Mouse (Mus musculus) layer of hippocampus, adult 2 months (tissue): ENCODE measurements around the gene Uts2b. TPM values are rescaled to one million over a fixed set of nuclear protein-coding genes. Genes with fewer than 3 reads are reported as not detected.

Experiments
- DNase-seq, 2 experiments: peaks; one replicate each; pipeline ENCODE4 v3.0.0; 2022; ENCODE audit warnings: low spot score in 2 of 2
- H3K27ac ChIP-seq: fragments of 200-600 bp; 2 replicates; pipeline ENCODE4 v1.8.1; 2022
- H3K4me3 ChIP-seq: fragments of 200-600 bp; 2 replicates; pipeline ENCODE4 v1.8.1; 2022; ENCODE audit warnings: mild to moderate bottlenecking
- CTCF ChIP-seq: fragments of 200-600 bp; conservative IDR thresholded peaks from 2 replicates; pipeline ENCODE4 v1.8.1; 2022; ENCODE audit warnings: antibody characterized with exemption, mild to moderate bottlenecking, moderate library complexity
- long read RNA-seq, 2 experiments: library from polyadenylated mRNA; stranded (forward); transcript quantifications; one replicate each; pipeline ENCODE4 v2.0.0; 2021; ENCODE audit warnings: borderline mapping rate in 2 of 2
- total RNA-seq, 2 experiments: library from RNA; stranded (reverse); gene quantifications; 2 replicates each; pipeline ENCODE4 v1.2.3; 2021

Uts2b gene
- total RNA-seq = not detected
- long read RNA-seq, experiment 1 = 0 reads
- long read RNA-seq, experiment 2 = 0 reads

DNA sequence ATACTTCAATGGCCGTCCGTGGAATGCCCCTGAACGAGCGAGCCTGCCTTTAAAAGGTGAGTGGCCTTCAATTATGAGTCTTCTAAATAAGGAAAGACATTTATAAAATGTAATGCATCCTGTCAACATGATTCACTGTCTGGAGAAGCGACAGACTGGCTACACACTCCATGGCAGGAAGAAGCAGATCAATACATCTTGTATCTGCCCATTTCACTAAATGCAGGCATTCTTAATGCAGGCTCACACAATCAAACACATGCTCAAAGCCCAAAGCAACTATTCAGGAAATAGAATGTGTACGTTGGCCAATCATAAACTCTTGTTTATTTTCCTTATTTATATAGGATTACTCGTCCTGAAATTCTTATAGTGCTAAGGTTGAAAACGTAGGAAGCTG, at the start of gene Uts2b:
Uts2b (minus strand) TSS at position 49 of the 400 bp plus-strand sequence.
- no peak within 1 kb of the TSS for H3K27ac ChIP-seq
- no peak within 1 kb of the TSS for H3K4me3 ChIP-seq
- no peak for TF ChIP-seq CTCF
- no peak for DNase-seq

DNA sequence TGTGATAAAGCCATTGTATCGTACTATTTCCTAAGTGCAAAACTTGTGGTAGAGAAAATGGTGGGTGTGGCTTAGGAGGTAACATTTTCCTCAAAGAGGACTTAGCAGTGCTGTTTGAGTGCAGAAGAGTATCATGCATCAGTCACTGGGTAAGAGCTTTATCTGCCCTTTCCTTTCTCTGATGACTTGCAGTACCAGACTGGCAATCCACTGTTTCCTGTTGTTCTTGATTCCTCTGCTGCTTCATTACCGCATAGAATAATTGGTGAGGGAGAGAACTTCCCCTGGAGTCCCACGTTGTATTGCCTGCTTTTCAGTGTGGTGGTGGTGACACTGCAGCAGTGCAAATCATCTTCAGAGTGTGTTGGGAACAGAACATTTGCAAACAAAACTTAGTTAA, 47.6 kb upstream of the Uts2b start:
- Histone ChIP-seq H3K4me3 (no peak overlapping the region), H3K27ac (no peak overlapping the region)
- no peak for TF ChIP-seq CTCF
- no peak for DNase-seq

- no peak overlapping the region for H3K4me3 ChIP-seq
- TF ChIP-seq CTCF = no peak
- H3K27ac ChIP-seq = peak overlapping the region; percentile 47
- peak in 1 of 2 experiments; percentile 36 for DNase-seq
These were observed 47.0 kb upstream of the Uts2b start for GRCm38 (mm10) chr16:27416937-27417584.

GRCm38 (mm10) chr16:27404107-27404506, 34.1 kb upstream of the Uts2b start:
- H3K27ac ChIP-seq = no peak overlapping the region
- no peak overlapping the region for H3K4me3 ChIP-seq
- DNase-seq = no peak
- TF ChIP-seq CTCF = no peak

- Histone ChIP-seq H3K4me3 (no peak overlapping the region), H3K27ac (peak overlapping the region; percentile 28; the same call in 1 of the 2 replicates)
- no peak for TF ChIP-seq CTCF
- no peak for DNase-seq
These were observed 31.5 kb upstream of the Uts2b start for GRCm38 (mm10) chr16:27401579-27401978.

DNA sequence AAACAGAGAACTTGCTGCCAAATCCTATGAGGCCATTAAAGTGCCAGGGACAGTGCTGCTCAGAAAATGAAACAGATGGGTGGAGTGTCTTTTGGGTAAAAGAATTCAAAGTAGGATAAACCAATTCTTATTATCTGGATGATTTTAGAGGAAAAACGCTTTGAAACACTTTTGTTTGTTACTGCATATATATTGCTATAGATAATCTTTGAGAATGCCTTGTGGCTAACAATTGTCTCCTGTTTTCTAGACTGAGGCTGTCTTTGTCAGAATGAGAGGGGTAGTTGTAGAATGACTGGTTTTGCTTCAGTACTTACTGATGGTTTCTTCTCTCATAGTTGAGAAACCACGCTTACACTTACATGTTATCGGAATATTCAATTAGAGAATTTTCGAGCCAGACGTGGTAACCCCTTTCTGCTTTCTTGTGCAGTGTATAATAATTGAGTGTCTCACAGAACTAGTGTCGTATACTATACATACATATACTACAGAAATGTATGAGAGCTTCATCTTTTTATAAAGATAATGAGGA, 29.7 kb upstream of the Uts2b start:
- peak overlapping the region; percentile 67; the same call in 1 of the 2 replicates for H3K27ac ChIP-seq
- H3K4me3 ChIP-seq = no peak overlapping the region
- no peak for TF ChIP-seq CTCF
- no peak for DNase-seq

GRCm38 (mm10) chr16:27399026-27399718, 29.1 kb upstream of the Uts2b start:
- no peak overlapping the region for H3K4me3 ChIP-seq
- peak overlapping the region; percentile 67; the same call in 1 of the 2 replicates for H3K27ac ChIP-seq
- no peak for DNase-seq
- no peak for TF ChIP-seq CTCF

GRCm38 (mm10) chr16:27396951-27397350, 26.9 kb upstream of the Uts2b start:
- H3K4me3 ChIP-seq = no peak overlapping the region
- DNase-seq = no peak
- peak overlapping the region; percentile 52 for H3K27ac ChIP-seq
- no peak for TF ChIP-seq CTCF

DNA sequence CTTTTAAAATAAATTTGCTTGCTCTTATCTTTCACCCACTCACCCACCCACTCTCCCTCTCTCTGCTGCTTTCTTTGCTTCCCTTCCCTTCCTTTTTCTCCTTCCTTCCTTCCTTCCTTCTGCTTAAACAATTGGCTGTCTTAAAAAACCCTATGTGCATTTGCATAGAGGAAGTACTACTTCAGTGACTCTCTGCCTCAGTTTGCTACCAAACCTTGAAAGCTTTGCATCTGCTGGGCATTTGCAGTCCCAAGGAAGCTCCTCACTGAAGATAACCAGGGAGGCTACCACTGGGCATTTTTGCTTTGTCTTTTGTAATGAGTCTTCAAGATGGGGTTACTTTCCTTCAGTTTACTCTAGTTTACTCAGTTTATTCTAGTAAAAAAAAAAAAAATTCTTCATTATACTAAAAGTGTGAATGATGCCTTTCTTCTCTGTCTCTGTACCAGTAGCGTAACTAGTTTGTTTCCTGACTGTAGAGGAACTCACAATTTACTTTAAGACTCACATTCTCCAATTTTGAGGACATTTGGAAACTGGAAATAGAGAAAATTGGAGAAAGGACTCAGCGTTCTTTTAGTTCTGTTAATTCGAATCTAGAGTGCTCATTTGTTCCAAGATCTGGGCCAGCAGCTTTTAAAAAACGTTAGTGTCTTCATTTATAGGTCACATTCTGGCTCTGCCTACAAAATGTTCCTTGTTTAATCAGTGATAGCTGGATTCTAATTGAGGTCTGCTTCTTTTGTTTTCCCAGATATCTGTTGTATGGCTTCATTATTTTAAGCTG, 25.4 kb upstream of the Uts2b start:
- no peak overlapping the region for H3K4me3 ChIP-seq
- no peak for DNase-seq
- peak overlapping the region; percentile 52 for H3K27ac ChIP-seq
- TF ChIP-seq CTCF = no peak

DNA sequence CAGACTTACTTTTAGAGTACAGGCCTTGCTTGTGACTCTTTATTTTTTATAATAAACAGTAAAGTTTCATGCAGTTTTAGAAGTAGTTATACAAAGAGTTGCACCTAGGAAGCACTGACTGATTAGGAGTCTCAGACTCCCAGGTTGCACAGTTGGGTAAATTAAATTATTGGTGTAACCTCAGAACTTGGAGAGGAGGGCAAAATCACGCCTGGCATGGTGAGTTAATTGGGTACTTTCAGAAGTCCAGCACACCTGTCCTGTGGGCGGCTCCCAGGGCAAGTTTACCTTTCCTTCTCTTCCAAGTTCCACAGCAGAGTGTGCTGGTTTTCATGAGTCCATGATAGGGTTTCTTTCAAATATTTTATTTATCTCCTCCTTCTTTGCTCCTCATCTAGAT, 21.8 kb upstream of the Uts2b start:
- TF ChIP-seq CTCF = no peak
- peak overlapping the region; percentile 98 for H3K27ac ChIP-seq
- no peak for DNase-seq
- H3K4me3 ChIP-seq = no peak overlapping the region; the same call in 1 of the 2 replicates

DNA sequence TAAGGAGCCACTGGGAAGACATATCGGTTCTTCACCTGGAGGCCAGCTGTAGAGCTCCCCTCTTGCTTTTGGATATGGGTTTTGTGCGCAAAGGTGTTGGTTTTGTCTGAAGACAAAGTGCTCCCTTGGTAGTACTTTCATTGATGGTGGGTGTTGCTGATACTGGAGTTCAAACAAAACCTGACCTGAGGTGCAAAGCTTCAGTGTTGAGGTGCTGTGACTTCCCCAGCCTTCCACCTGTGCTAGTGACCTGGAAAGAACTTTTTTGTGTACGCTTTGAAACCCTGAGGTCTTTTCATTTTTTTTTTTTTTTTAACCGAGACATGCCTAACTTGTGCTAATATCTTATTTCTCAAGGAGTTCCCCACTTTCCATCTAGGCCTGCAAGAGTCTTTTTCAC, 20.3 kb upstream of the Uts2b start:
- Histone ChIP-seq H3K27ac (peak overlapping the region; percentile 98), H3K4me3 (peak overlapping the region; percentile 78)
- TF ChIP-seq CTCF = no peak
- no peak for DNase-seq

DNA sequence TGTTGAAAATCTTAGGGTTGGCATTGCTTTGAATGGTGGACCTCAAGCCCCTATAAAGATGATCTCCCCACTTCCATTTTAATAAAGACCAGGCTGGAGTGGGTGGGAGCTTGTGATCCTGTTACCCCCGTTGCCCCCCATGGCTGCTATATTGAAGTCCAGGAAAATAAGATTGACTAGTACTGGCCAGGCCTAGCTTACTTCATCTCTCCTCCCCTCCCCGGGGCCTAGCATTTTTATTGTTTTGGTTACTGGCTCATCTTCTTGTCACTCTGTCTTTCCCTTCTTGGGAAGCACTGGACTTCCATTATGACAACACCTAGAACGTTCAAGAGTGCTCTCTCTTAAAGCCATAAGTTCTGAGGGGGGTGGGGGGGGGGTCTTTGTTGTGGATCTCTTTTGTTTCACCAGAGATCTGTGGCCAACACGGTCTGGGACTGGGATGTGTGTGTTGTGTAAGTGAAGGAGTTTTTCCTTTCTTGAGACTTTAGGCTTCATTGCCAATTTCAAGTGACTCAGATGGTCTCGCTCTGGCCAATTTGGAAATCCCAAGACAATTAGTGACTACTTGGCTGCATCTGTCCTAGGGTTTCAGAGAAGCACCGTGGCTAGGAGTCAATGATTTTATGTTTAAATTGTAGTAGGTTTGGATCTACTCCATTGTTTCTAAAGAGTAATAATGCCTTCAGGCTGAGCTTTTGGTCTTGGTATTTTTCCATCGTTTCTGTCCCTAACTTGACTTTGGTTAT, 19.7 kb upstream of the Uts2b start:
- no peak for DNase-seq
- H3K27ac ChIP-seq = peak overlapping the region; percentile 98
- TF ChIP-seq CTCF = no peak

More for the DNA sequence above, 19.7 kb upstream of the Uts2b start:
- peak overlapping the region; percentile 78 for H3K4me3 ChIP-seq
